Mouse (Mus musculus) c-Kit-positive CD71-negative TER-119-negative erythroid progenitor cells, embryonic 14.5 days (primary cell): ENCODE measurements around the gene Cxcl5.

ENCODE experiments used
- DNase-seq: peaks from one replicate; pipeline ENCODE4 v3.0.0-alpha.2; 2013; ENCODE audit warnings: low read depth

Gene Cxcl5

DNA sequence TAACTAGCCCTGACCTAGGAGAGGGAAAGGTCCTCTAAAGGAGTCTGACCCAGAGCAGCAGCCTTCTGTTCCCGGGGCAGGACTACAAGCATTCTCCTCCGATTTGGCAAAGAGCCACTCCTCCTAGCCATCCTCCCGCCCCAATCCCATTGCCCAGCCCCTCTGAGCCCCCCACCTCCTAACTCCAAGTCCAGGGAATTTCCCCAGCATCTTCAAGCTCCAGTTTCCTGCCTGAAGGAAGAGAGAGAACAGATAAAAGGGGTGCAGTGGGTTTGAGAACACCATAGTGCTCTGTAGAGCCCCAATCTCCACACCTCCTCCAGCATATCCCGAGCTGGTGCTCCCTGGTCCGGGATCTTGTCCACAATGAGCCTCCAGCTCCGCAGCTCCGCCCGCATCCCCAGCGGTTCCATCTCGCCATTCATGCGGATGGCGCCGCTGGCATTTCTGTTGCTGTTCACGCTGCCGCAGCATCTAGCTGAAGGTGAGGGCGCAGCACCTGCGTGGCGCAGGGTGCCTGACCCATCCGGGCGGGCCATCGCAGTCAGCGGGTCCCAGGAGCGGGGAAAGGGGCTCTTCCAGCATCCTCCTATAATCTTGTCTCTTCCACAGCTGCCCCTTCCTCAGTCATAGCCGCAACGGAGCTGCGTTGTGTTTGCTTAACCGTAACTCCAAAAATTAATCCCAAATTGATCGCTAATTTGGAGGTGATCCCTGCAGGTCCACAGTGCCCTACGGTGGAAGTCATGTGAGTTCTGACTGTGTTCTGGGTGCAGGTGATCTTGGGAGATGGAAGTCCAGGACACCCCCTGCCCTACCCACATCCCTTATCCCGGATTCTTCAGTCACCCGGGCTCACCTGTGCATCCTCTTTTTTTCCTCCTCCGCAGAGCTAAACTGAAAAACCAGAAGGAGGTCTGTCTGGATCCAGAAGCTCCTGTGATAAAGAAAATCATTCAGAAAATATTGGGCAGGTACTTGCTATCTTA, at the start of gene Cxcl5:
Gene Cxcl5, plus strand, starts transcription at position 284 of the 989 bp plus-strand sequence.
- no peak for DNase-seq

- no peak for DNase-seq
Observed at GRCm38 (mm10) chr5:90711409-90711808, 47.8 kb upstream of the Cxcl5 start.

GRCm38 (mm10) chr5:90717937-90718336, 41.2 kb upstream of the Cxcl5 start:
- no peak for DNase-seq

- DNase-seq = no peak
Observed at GRCm38 (mm10) chr5:90722656-90723055, 36.5 kb upstream of the Cxcl5 start.

- no peak for DNase-seq
Observed at GRCm38 (mm10) chr5:90728254-90728653, 30.9 kb upstream of the Cxcl5 start.

DNA sequence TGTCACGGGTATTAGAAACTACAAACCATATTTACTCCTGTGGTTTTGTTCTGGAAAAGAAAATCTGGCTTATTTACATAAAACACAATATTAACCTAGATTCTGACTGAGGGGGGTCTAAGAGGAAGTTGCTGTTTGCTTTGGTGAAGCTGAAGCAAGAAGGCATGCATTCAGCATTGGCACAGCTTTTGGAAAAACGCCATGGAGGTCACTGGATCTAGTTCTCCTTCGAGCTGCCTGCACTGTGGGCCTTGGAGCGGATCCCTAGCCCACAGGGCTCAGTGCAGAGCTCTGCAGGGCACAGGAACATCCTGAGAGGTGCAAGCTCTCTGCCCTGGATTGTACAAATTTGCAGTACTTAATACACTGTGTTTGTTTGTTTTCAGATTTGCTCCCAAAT, 27.7 kb upstream of the Cxcl5 start:
- no peak for DNase-seq

DNA sequence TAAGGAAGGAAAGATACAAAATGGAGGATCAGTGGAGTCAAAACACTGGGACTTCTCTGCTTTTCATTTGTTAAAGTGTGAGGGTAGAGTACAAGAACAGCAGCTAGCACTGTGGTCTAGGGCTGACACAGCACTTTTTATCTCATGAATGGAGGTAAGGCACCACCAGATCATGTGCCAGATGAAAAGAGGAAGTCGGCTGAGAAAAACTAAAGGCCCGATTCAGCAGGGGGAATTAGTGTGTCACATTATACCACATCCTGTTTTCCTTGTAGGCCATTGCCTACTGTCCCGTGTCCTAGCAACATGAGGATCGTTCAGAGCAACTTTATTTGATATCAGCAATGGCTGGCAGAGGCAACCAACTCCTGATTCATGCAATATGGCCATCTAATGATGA, 17.1 kb upstream of the Cxcl5 start:
- peak; percentile 71 for DNase-seq

- DNase-seq = no peak
Observed at GRCm38 (mm10) chr5:90753934-90754333, 5.2 kb upstream of the Cxcl5 start.

- no peak for DNase-seq
Observed at GRCm38 (mm10) chr5:90758020-90758605, 1.0 kb upstream of the Cxcl5 start.

DNA sequence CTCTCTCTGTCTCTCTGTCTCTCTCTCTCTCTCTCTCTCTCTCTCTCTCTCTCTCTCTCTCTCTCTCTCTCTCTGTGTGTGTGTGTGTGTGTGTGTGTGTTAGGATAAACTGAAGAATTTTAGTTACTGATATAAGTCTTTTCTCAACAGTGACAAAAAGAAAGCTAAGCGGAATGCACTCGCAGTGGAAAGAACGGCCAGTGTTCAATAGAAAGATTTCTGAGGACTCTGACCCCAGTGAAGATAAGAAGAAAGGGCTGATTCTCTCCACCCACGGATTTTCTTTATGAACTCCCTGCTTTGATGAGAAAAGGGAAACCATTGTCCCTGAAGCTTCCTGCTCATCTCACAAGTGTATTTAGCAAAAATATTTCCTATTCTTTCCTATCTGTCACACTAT, 1.1 kb downstream of the Cxcl5 start:
- no peak for DNase-seq

GRCm38 (mm10) chr5:90760844-90761243, 1.7 kb downstream of the Cxcl5 start:
- DNase-seq = no peak

- no peak for DNase-seq
Observed at GRCm38 (mm10) chr5:90761834-90762233, 2.7 kb downstream of the Cxcl5 start.

DNA sequence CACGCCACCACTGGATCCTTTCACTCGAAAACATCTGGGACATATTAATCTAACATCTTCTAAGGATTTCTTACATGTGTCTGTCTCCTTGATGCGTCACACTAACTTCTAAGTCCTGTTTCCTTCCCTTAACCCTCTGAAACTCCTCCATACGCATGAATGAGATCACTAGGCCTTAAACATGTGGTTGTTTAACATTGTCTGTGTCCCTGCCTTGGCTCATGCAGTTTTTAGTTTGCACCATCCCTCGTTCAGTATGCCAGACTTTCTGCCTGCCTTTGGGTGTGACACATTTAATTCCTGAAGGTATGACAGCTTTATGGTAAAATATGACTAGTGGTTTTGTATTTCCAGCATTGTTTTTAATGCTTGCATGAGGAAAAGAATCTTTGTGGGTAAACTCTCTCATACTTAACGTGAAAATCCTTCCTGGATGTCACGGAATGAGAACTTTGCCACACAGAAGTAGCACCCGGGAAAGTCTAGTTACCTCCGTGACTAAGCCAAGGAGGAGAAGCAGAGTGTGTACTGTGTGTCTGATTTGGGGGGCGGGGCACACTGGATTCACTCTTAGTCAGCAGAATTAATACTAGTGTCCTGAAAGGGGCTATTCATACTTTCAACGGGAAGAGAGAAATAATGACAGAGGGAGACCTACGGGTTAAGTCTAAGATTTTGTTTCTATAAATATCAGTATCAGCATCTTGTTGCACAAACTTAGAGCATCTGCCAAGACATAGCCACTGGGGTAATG, 4.9 kb downstream of the Cxcl5 start:
- DNase-seq = no peak

DNA sequence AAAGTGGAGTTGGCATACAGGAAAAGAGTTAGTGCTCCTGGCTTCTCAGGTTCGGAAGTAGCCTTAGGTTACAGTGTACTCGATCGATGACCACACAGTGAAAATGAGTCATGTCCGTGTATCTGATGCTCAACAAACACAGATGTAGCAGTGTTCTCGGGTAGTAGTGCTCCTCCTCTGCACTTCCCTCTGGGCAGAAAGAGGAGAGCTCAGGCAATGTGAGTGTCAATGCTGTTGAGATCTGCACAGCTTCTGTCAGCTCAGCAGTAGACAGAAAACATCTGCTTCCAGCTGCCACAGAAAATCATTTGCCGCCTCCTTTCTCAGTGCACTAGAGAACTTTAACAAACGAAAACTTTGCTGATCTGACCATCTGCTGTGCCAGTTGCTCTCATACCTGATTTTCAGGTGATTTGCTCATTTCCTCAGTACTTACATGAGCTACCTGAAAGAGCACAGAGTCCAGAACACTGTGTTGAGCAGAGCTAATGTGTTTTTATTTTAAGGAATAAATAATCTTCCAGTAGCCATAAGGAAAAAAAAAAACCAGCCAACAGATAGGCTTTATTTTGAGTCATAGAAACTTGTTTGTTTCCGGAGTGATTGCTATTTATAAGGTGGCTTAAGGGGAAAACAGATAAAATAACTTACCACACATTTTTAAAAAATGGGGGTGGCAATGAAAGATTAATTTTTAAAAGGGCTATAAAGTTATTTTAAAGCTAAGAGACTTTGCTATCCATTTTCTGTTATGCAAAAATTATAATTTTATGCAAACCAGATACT, 6.9 kb downstream of the Cxcl5 start:
- DNase-seq = no peak

DNA sequence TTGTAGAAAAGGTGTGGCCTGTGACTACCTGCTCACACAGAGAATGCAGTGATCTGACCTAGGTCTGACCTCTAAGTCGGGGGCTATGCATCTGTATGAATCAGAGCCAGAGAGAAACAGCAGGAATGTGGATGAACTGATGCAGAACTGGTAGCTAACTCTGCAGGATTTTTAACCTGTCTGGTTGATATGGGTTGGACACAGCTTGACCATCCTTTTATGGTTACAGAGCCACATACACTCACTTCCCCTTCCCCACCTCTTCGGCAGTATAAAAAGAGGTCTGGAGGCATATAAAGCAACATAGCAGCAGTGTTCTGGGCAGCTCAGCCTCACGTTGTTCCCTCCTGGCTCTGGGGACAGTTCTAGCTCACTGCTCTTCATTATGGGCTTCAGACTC, 9.1 kb downstream of the Cxcl5 start, which contains the start of gene Ppbp:
Gene Ppbp, plus strand, starts transcription at position 301 of the 400 bp plus-strand sequence.
- no peak for DNase-seq

DNA sequence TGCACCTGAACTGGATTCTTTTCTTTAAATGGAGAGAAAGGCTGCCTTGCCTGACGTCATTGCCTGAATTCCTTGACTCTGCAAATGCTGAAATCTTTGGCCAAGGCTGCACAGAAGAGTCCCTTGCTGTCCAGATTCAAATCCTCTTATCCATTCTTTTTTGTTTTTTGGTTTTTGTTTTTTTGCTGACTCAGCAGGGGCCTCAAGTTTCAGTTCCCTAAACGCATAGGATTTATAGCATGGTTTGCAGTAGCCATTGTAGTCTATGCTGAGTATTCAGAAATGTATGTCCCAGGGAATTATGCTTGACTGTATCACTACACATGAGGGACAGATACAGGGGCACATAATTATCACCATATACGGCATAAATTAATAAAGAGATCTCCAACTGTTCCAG, 12.2 kb downstream of the Cxcl5 start:
- DNase-seq = no peak

- no peak for DNase-seq
Observed at GRCm38 (mm10) chr5:90771880-90772653, 12.9 kb downstream of the Cxcl5 start, which contains the start of gene Pf4. TSS of gene Pf4 (plus strand) at chr5:90772435.

GRCm38 (mm10) chr5:90775562-90775961, 16.4 kb downstream of the Cxcl5 start:
- DNase-seq = no peak

DNA sequence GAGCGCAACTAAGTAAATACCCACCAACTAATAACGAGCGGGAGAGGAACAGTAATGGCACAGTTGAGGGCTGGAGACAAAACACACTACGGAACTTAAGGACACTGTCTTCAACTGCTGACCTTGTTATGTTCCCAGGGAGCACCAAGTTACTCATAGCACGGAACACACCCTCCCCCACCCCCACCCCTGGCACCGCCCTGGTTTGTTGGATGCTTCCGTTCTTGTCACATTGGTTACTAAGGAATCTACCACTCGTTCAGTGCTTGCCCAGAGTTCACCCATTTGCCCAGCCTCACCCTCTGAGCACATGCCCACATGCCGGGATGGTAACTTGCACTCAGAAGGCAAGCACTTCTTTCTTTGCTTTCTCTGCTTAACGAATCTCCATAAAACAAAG, 18.5 kb downstream of the Cxcl5 start:
- no peak for DNase-seq

DNA sequence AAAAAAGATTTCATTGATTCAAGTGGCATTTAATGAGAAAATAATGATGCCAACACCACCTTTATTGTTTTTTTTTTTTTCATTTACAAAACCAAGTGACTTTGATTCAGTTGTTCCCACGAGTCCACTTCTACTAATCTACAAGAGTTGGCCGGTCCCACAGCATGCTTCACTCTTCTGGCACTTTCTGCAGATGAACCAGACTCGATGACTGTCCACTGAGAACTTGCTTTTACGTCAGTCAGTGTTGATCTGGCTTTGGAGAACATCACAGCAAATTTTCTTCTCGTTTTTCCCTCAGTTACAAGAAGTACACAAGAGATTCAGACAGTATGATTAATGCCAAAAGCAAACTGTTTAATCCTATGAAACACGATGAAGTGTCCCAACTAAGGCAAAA, 19.7 kb downstream of the Cxcl5 start:
- DNase-seq = no peak

GRCm38 (mm10) chr5:90783697-90784096, 24.5 kb downstream of the Cxcl5 start:
- no peak for DNase-seq
